Mouse (Mus musculus) MEL (cell line): ENCODE measurements around the gene C1qtnf5.

Experiments used
- CHD1 ChIP-seq: IDR thresholded peaks from 2 replicates; pipeline ENCODE4 v1.6.1; 2012; ENCODE audit warnings: low read depth, mild to moderate bottlenecking, inconsistent platforms, low read length, improper control_type of control experiment
- CTCF ChIP-seq, 3 experiments: IDR thresholded peaks in 2 of 3; conservative IDR thresholded peaks in 1 of 3; 2 replicates each; pipeline ENCODE4 v1.5.1; 2011 to 2012; ENCODE audit warnings: low read length in 3 of 3, low read depth in 2 of 3, mild to moderate bottlenecking in 2 of 3, improper control_type of control experiment in 1 of 3, inconsistent platforms in 1 of 3, mixed read lengths in 1 of 3, moderate library complexity in 1 of 3; ENCODE audit not compliant: control insufficient read depth in 1 of 3, insufficient read depth in 1 of 3, poor library complexity in 1 of 3, severe bottlenecking in 1 of 3
- JUND ChIP-seq: IDR thresholded peaks from 2 replicates; pipeline ENCODE4 v1.6.1; 2011; ENCODE audit warnings: low read depth, mild to moderate bottlenecking, improper control_type of control experiment, low read length
- MAZ ChIP-seq: IDR thresholded peaks from 2 replicates; pipeline ENCODE4 v1.6.1; 2012; ENCODE audit warnings: low read depth, mild to moderate bottlenecking, inconsistent platforms, low read length, improper control_type of control experiment
- NRF1 ChIP-seq: IDR thresholded peaks from 2 replicates; pipeline ENCODE4 v1.6.1; 2014; ENCODE audit warnings: low read depth, mild to moderate bottlenecking, inconsistent platforms, low read length, improper control_type of control experiment, moderate library complexity; ENCODE audit not compliant: poor library complexity, insufficient read depth, severe bottlenecking
- POLR2A ChIP-seq, 2 experiments: IDR thresholded peaks; 2 replicates each; pipeline ENCODE4 v1.6.1; 2011 to 2012; ENCODE audit warnings: low read length in 2 of 2, mild to moderate bottlenecking in 2 of 2, control low read depth in 1 of 2, improper control_type of control experiment in 1 of 2, low read depth in 1 of 2, moderate library complexity in 1 of 2; ENCODE audit not compliant: control insufficient read depth in 1 of 2, insufficient read depth in 1 of 2, poor library complexity in 1 of 2
- ZC3H11A ChIP-seq: IDR thresholded peaks from 2 replicates; pipeline ENCODE4 v1.6.1; 2012; ENCODE audit warnings: low read depth, mild to moderate bottlenecking, inconsistent platforms, low read length, improper control_type of control experiment
- ZKSCAN1 ChIP-seq: IDR thresholded peaks from 2 replicates; pipeline ENCODE4 v1.6.1; 2012; ENCODE audit warnings: low read depth, mild to moderate bottlenecking, inconsistent platforms, low read length, improper control_type of control experiment, moderate library complexity

DNA sequence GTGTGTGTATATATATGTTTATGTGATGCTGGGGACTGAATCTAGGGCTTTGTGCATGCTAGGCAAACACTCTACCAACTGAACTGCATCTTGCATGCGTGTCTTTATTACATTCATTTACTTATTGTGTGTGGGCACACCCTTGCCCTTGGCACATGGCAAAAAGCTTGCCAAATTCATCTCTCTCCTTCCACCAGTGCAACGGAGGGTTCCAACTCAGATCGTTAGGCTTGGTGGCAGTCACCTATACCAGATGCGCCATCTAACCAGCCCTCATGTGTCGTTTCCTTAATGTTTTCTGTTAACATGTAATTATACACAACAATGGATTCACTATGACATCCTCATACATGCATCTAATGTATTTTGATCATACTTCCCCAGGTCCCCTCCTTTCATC lies 24.8 kb upstream of the C1qtnf5 start:
- TF ChIP-seq POLR2A (IDR thresholded peaks at IDR 0.05; ENCODE audit: control insufficient read depth in 1 of 2, insufficient read depth in 1 of 2, low read depth in 1 of 2, low read length in 2 of 2, poor library complexity in 1 of 2) (no peak), ZC3H11A (no peak), NRF1 (no peak), CTCF (IDR thresholded peaks at IDR 0.05 in 2 of 3, conservative IDR thresholded peaks at IDR 0.05 in 1 of 3; ENCODE audit: control insufficient read depth in 1 of 3, insufficient read depth in 1 of 3, low read depth in 2 of 3, low read length in 3 of 3, poor library complexity in 1 of 3, severe bottlenecking in 1 of 3) (no peak), CHD1 (no peak), ZKSCAN1 (no peak), MAZ (no peak), JUND (no peak)
